Mouse (Mus musculus) olfactory bulb, adult 2 months (tissue): ENCODE measurements at regions not wholly inside any gene's neighbourhood (a gene's known extent, or its start where the extent isn't known, plus 50 kb on each side); places are given as distances from the start of the nearest gene placed in this dataset.

Source experiments
- H3K27ac ChIP-seq: fragments of 200-500 bp; 2 replicates; pipeline ENCODE4 v1.5.1; 2012; ENCODE audit warnings: low read depth, low read length; ENCODE audit not compliant: insufficient read depth
- H3K4me1 ChIP-seq: fragments of 200-500 bp; 2 replicates; pipeline ENCODE4 v1.6.1; 2012; ENCODE audit warnings: low read length; ENCODE audit not compliant: control insufficient read depth, insufficient read depth
- H3K4me3 ChIP-seq: fragments of 200-500 bp; 2 replicates; pipeline ENCODE4 v1.5.1; 2012; ENCODE audit warnings: mild to moderate bottlenecking, low read depth, low read length, moderate library complexity; ENCODE audit not compliant: insufficient read depth
- CTCF ChIP-seq: fragments of 200-500 bp; IDR thresholded peaks from 2 replicates; pipeline ENCODE4 v1.5.1; 2012; ENCODE audit warnings: low read depth, mild to moderate bottlenecking, low read length, moderate library complexity; ENCODE audit not compliant: insufficient read depth
- POLR2A ChIP-seq: fragments of 200-500 bp; IDR thresholded peaks from 2 replicates; pipeline ENCODE4 v1.6.1; 2012; ENCODE audit warnings: mild to moderate bottlenecking, low read depth, low read length, moderate library complexity; ENCODE audit not compliant: insufficient read depth
- WGBS: fragments of 180-500 bp; shearing (Covaris S2); methylation state at CpG from one replicate; pipeline ENCODE4 v1.1.7; 2018; 5-methylcytosine and 5-hydroxymethylcytosine counted together

DNA sequence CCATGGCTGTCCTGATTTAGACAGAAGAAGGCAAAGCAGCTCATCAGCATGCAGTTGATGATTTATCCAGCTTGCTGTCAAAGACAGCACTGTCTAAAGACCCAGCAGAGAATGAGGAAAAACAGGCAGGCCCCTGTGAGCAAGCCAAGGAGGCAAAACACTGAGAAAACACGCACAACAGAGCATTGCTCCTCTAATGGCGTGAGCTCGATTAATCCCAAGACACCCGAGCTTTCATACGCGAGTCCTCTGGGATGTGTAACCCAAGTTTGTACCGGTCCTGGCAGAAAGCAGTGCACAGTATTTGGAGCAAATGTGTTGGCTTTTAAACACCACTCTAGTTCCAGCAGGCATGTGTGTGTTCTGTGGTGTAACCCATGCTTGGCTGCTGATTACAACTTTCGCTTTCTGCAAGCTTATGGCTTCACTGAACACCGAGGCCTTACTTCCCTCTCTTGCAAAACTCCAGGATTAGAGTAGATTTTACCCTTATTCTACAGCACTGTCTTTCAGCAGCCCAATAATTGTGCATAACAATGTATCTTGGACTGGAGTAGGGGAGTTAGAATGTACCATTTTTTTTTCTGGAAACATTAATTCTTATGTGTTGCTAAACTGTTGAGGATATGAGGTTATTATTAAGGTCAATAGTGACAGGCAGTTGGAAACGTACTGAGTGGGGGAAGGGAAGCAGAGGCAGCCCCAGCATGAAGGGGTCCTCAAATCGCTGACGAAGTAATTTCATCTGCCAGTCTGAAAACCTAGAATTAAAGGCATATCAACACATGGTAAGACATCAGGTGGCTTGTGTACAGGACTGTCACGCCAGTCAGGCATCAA is 52.0 kb upstream of the Skap2 start:
- TF ChIP-seq POLR2A (no peak), CTCF (no peak)
- 49% methylated on average over 13 of the region's 13 CpGs for WGBS
- Histone ChIP-seq H3K4me3 (no peak overlapping the region), H3K4me1 (no peaks in the 10 kb centered on the region), H3K27ac (0 out of 2 replicates have a peak overlapping the region, but pooled peaks have one; percentile 12)
